Mouse (Mus musculus) kidney, postnatal 14 days (tissue): ENCODE data around the gene Sec61a1.

ENCODE experiments used
- DNase-seq: peaks from one replicate; pipeline ENCODE4 v3.0.0; 2022; ENCODE audit warnings: mixed read lengths

Sec61a1 gene

GRCm38 (mm10) chr6:88515971-88516370, 2.7 kb downstream of the Sec61a1 start:
- DNase-seq, result no peak

DNA sequence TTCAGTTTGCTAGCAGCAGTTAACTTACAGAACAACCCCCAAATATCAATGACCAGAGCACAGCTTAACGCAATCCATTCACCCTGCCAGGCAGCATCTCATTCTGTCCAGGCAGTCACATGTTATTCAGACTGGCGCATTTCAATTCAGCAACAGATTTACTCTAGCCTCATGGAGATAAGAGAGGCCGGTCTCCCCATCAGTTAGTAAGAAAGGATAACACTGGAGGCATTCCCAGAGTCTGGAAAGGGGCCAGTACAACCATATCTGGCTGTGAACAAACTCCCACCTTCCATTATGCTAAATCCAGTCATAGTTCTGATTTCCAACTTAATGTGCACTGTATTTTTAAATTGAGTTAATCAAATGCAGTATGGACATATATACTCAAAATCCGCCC, 4.2 kb downstream of the Sec61a1 start:
- no peak for DNase-seq

DNA sequence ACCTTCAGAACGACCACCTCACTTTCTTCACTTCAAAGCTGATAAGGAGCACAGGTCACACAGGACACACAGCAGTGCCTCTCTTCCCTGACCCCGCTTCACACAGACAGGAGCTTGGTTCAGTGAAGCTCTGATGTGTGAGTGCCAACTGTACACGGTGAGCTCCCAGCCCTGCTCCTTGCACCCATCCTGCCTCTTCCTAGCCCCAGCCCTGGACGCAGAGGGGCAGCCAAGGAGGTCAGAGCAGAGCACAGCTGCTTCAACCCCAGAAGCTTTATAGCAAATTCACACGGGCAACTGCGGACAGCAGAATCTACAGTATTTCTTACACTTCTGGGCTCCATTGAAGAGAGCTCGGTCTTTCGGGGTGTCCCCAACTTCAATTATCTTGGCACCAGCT, 4.7 kb downstream of the Sec61a1 start:
- no peak for DNase-seq

GRCm38 (mm10) chr6:88503044-88503443, 15.7 kb downstream of the Sec61a1 start:
- no peak for DNase-seq

DNA sequence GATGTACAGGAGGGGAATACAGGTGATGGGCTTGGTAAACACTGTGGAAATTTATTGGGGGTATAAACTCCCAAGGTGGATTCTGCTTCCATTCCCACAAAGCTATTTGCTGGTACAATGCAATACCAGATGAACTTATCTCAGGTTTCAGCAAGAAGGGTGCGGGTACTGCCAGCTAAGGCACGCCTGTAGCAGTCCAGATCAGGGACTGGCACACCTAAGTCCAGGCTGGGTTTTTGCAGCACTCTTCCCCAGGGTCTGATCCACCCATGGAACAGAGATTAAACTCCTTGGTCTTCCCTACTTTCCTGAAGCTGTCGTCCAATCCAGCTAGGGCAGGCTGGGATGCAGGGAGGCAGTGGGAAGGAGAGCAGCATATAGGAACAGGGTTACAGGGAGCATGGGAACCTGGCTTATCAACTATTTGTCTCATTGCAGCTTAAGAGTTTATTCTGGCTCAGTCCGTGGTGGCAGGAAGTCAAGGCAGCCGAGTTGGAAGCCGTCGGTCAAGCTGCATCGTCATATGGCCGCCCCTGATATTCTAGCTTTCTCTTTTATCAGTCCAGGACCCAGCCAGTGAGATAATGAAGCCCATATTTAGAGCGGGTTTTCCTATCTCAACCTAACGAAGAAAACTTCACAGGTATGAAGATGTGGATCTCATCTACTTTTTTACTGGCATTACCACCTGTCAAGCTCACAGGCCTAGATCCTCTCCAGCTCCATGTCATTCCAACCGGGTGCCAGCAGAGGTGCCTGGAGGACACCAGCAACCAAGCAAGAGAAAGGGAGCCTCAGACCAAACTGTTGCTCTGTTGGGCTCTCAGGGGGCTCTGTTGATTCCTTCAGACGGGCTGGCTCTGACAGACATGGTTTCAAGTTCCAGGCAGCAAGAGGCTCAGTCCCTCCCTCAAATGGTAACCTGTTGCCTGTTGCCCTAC, 16.4 kb downstream of the Sec61a1 start:
- no peak for DNase-seq

DNA sequence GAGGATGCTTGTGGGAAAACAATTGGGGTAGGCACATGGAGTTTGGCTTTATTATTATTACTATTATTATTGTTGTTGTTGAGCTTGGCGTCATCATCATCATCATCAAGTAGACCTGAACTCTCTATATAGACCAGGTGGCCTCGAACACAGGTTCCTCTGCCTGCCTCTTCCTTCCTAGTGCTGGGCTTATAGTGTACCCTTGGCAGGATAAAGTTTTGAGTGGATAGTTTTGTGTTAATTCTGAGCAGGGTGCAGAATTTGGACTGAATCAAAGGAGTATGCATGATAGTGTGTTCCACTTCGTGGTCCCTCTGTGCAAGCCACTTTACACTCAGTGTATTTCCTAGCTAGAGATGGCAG, 18.3 kb downstream of the Sec61a1 start:
- no peak for DNase-seq

DNA sequence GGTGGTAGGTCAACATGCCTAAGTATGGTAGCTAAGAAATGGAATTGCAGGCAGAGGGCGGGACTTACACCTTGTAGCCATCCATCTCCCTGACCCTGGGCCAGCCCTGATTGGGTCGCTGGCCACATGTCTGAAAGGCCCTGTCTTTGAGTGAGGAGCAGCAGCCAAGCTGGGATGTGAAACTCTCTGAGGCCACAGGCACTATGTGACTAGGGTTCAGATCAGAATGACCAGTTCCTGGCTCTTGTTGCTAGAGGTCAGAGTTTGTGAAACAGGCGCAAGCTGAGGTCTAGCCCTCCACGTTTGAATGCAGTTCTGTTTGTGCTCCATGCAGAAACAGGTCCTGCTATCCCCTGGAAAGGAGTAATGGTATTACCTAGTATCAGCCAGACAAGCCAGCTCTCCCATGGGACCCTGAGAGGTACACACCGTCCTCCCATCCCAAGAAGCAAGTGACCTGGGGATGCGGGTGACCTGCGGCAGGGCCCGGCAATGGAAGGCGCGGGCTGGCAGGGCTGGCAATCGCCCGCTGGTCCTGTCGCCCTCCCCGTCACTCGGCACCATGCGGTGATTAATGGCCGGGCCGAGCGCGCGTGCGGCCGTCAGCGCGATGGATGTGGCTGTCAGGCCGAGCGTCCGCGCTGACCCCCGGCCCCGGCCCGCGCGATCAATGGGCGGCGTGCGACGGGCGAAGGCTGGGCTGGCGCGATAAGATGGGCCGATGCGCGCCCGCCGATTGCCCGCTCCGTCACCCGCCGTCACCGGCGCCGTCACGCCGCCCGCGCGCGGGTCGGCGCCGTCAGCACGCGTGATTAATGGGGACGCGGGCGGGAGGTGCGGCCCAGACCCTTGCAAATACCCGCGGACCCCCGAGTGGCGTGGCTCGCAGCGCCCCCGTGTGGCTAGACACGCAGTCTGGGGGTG, 19.0 kb downstream of the Sec61a1 start:
- DNase-seq, result peak; percentile 54

DNA sequence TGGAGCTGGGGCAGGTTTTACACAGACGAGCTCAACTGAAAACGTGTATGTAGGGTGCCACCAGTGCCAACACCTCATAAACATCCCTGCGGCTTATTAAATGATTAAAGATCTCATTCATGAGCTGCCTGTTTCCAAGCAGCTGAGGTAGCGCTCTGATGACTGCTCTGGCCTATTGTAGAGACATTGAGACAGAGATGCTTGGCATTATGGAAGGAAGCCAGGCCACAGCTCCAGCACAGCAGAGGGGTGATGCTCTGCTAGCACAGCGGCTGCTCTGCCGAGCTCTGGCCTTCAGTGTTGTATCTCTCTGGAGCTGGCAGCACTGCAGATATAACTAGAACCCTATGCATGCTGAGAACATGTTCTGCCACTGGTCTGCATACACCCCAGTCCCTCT, 25.0 kb downstream of the Sec61a1 start:
- no peak for DNase-seq

GRCm38 (mm10) chr6:88490629-88491354, 27.9 kb downstream of the Sec61a1 start:
- no peak for DNase-seq

DNA sequence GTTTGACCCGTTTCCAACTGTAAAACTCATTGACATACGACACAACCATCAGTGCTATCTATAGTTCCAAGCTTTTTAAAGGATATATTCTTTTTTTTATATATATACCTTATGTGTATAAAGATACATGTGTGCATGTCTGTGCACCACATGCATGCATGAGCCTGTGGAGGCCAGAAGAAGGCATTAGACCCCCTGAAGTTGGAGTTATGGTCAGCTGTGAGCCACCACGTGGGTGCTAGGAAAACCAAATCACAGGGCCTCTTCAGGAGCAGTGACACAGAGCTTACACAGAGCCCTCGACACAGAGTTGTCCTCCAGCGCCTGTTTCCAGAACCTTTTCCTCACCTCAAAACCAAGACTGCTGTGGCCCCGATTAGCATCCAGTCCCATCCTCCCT, 28.9 kb downstream of the Sec61a1 start:
- DNase-seq, result no peak

DNA sequence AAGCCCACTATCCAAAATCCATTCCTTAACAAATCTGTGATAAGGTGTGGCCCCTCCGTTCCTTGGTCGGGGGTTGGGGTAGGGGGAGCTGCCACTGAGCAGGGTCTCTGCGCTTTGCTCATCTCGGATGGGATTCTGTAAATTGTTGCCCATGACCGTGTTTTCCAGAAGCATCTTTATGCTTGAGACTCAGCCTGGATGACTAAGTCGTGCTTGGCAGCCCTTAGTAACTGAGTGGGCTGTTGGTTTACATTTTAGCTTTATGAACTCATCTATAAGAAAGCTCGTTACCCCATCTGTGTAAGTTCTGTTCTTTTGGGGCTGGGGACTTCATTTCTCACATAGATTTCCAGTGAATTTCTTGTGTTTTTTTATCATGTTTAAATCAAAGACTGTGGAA, 29.7 kb downstream of the Sec61a1 start:
- DNase-seq, result no peak

- peak; percentile 63 for DNase-seq
These were observed 31.8 kb downstream of the Sec61a1 start for GRCm38 (mm10) chr6:88486893-88487292.

GRCm38 (mm10) chr6:88485378-88485777, 33.3 kb downstream of the Sec61a1 start:
- no peak for DNase-seq

- DNase-seq, result no peak
These were observed 34.8 kb downstream of the Sec61a1 start for GRCm38 (mm10) chr6:88483913-88484312.

DNA sequence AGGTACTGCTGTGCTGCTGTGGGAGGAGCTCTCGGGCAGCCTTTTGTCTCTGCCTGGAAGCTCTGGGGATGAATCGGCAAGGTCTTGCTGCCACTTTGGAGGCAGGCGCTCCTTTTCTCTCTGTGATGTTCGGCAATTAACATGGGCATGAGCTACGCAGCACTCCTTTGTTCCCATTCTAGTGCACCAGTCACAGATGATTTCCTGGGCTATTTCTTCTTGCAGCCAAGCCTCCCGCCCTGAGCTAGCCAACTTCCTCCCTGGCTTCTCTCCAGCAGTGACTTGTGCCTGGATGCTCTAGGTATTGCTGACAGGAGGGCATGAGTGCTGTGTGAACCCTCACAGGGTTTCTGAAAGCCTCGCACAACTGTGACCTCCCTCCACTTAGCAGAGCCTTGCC, 35.6 kb downstream of the Sec61a1 start:
- peak; percentile 37 for DNase-seq

GRCm38 (mm10) chr6:88480421-88480820, 38.3 kb downstream of the Sec61a1 start:
- DNase-seq, result no peak

DNA sequence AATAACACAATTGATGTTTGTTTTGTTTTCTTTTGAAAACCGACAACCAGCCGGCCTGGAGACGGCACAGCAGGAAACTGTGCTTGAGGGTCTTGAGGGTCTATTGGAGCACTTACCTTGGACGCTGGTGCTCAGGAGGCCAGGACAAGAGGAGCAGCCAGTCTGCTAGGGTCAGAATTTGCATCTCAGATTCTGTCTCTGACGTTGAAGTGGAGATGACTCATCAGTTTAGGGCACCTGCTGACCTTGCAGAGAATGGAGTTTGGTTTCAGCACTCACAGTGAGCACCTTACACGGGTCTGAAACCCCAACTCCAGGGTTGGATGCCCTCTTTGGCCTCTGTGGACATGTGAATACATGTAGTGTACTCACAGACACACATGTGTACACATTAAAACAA, 48.8 kb downstream of the Sec61a1 start:
- DNase-seq, result no peak

DNA sequence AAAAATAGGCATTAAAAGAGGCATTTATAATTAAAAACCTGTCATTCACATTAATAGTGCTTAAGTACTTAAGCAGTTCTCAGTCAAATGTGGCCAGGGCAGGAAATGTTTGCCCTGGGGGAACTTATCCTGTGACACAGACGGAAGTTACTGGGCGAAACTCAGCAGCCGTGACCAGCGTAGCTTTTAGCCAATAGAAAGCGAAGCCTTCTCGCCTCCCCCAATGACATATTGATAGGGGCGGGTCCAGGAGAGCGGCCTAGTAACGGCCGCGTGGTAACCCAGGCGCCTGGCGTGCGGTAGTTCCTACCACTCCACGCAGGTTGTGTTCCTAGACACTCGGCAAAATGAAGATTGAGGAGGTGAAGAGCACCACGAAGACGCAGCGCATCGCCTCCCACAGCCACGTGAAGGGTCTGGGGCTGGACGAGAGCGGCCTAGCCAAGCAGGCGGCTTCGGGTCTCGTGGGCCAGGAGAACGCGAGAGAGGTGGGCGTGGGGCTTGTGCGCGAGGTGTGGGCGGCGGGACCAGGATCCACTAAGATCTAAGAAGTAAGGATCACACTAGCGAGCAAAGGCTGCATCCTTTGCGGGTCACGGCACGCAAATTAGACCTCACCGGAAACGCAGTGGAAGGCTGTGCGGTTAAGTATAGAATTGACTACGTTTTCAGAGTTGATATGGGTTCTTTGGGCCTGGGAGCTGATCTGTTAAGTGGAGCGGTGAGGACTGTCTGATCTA, 53.4 kb downstream of the Sec61a1 start, which contains the start of gene Ruvbl1:
Gene Ruvbl1 (plus strand): TSS at position 229 of the 740 bp plus-strand sequence.
- peak; percentile 94 for DNase-seq

GRCm38 (mm10) chr6:88454545-88454944, 64.2 kb downstream of the Sec61a1 start:
- DNase-seq, result no peak
